Mouse (Mus musculus) kidney, postnatal 25 days (tissue): ENCODE data around the gene 4930432K21Rik.

Experiments used
- DNase-seq, 2 experiments: peaks; one replicate each; pipeline ENCODE4 v3.0.0; 2021; ENCODE audit warnings: mixed read lengths in 2 of 2

4930432K21Rik gene

DNA sequence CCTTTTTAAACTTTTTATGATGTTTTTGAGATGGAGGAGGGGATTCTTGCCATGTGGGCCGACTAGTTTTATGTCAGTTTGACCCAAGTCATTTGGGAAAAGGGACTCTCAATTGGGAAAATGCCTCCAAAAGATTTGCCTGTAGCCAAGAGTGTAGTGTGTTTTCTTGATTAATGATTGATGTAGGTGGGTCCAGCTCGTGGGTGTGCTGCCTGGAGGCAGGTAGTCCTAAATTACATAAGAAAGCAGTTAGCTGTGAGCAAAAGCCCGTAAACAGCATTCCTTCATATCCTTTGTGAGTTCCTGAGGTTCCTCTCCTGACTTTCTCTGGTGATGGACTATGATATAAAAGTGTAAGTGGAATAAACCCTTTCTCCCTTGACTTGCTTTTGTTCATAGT is 1.4 kb downstream of the 4930432K21Rik start:
- no peak for DNase-seq

DNA sequence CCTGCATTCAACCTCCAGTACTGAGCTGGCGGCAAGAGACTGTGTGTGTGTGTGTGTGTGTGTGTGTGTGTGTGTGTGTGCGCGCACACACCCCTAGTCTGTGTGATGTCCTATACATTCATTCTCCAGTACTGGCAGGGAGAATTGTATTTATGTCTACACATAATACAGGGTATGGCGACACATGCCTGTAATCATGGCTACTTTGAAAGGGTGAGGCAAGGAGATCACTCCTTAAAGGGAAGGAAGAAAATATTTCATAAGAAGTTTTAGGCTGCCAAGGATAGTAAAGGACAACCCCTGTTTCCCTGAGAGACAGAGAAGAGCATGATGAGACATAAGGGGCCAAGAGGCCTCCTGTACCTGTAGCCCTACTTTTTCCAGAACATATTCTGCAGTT is 9.8 kb downstream of the 4930432K21Rik start:
- no peak for DNase-seq

DNA sequence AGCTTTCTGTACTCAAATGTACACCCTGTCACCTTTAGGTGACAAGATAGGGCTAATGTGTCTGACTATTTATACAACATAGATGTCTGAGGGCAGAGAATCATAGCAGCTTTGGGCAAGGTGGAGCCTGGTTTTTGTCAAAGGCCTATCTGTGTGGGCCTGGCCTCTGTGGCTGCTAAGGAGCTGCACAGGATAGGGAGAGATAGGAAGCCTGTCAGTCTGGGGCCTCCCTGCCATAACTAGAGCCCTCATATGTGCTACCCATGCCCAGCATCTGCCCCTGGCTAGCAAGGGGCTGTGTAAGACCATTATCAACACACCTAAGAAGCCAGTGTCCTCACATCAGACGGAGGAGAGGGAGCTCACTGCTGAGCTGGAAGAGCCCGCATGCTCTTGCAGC is 19.9 kb downstream of the 4930432K21Rik start:
- DNase-seq: no peak

DNA sequence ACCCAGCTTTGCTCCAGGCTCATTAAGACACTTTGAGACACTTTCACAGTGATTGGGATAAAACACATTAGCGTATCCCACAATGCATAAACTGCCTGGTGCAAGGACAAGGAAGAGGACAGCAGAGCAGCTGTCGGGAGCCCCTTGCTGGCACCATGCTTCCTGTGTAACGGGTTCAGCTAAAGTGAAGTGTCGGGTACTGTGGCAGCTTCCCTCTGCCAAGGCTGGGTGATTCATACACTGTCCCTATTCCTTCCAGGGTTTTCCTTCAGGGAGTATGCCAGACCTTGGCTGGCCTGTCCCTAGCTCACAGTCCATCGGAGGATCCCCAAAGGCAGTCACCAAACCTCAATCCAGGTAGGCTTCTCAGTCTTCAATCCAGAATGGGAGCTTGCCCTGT is 22.3 kb downstream of the 4930432K21Rik start:
- no peak for DNase-seq

DNA sequence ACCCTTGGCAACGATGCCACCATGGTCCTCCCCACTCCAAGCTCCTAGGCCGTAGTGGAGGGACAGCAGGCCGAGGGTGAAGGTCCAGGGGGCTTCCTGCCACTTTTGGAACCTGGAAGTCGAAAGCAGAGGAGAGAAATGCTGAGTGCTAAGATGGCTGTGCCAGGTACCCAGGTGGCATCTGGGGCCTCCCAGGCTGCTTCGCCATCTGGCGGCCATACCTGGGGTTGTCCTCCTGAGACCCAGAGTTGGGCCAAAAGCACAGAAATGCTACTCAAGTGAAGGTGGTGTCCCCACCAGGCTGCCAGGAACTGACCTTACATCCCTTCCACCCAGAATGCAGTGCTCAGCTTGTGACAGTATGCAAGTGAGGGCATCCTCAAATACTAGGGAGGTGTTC is 26.0 kb downstream of the 4930432K21Rik start:
- DNase-seq: peak; percentile 52 to 64

DNA sequence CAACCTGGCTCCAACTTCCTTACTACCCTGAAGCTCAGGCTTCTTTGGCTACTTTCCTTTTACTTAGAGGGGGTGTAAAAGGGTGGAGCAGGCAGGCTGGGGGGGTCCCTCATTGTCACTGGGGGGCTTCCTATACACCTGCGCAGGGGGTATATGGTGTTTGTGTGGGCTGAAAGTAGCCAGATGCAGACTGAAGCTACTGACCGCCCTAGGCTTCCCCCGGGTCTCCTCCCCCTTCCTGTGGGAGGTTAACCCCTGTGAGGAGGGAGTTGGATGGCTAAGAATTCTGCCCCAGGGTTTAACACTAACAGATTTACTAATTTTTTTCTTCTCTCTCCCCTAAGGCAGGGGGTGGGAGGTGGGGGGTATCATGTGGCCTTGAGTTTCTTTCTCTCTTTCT is 28.7 kb downstream of the 4930432K21Rik start:
- DNase-seq: no peak

DNA sequence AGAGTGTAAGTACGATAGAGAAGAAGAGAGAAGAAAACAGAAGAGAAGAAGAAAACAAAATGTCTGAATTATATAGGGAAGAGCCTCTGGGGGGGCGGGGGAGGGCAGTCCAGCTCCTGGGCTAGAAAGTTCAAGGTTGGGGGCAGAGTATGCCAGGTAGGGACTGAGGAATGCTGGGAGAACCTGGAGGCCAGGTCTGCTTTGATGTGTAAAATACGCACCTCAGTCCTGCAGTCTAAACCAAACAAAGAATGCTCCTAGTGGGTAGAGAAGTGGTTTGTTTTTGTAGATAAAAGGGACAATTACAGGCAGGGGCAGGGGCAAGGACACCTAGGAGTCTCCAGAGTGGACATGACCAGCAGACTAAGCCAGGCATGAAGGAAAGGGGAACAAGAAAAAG is 29.6 kb downstream of the 4930432K21Rik start:
- DNase-seq: no peak

DNA sequence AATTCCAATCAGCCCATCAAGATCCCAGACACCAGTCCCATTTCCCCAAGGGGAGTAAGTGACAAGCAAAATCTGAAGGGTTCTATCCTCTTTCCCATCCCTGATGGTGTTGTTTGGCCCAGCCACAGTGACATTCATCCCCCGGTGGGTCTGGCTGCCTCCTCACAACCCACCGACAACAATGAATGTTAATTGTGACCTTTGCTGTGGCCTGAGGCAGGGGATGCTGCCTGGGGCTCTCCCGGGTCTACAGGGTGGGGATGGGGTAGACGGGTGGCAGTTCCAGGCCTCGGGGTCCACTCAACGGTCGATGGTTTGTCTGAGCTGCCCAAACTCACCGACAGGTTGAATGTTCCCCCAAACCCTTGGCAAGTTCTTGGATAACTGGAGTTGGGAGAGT is 30.8 kb downstream of the 4930432K21Rik start:
- no peak for DNase-seq

DNA sequence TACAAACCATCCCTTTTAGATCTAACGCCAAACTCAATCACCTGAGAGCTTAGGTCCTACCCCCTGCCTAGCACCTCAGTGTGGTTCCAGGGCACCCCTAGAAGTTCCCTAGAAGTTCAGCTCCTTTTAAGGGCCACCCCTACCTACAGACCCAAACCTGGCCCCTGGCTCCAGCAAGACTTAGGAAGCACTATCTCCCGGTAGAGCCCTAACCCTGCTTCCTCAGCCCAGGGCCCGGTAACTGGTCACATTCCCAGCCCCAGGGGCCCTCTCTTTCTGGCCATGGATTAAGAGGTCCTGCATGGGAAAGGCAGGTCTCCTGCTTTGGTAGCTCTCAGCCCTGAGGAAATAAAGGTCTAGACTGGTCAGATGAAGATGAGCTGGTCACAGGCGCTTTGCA is 32.1 kb downstream of the 4930432K21Rik start:
- no peak for DNase-seq

DNA sequence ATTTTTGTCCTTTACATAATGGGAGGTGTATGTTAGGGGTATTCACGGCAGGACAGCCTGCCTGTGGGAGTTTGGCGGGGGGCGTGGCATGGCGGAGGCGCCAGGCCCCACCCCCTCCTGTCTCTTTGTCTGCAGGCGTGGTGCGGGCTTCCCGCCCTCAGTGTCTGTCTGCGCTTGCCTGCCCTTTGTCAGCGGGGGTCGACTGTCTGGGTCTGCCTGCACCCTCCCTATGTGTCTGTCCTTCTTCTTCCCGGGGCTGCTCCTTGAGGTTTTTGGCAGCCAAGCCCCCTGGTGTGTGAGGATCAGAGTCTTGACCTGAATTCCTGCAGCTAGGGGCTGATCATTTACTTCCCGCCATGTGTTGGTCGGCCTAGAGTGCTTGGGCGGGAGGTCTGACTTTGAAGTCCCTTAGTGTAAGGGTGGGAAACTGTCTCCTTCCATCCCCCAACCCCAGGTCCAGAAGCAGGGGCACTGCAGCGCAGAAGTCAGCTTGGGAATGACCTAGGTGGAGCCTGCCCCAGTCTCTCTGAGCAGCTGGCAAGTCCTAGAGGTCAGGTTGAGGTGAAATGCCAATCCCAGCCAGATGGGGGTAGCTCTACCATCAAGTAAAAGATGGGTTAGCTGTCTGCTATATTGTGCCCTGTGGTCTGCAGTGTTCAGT is 32.8 kb downstream of the 4930432K21Rik start:
- DNase-seq: peak; percentile 49 to 55

DNA sequence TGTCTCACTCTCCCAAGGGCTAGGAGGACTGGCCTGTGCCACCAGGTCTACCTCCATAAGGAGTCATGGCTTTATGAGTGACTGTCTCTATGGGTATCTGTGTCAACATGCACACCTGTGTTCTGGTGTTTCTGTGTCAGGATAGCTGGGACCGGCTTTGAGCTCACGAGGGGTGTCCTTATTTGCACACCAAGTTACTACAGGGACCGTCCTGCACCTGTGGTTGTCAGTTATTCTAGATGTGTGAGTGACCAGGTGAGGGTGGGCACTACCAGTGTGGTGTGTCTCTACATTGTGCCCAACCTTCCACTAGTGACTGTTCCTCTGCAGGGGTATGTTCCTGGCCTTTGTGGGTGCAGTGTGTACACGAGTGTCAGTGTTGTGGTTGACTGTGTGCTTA is 35.0 kb downstream of the 4930432K21Rik start:
- DNase-seq: no peak

DNA sequence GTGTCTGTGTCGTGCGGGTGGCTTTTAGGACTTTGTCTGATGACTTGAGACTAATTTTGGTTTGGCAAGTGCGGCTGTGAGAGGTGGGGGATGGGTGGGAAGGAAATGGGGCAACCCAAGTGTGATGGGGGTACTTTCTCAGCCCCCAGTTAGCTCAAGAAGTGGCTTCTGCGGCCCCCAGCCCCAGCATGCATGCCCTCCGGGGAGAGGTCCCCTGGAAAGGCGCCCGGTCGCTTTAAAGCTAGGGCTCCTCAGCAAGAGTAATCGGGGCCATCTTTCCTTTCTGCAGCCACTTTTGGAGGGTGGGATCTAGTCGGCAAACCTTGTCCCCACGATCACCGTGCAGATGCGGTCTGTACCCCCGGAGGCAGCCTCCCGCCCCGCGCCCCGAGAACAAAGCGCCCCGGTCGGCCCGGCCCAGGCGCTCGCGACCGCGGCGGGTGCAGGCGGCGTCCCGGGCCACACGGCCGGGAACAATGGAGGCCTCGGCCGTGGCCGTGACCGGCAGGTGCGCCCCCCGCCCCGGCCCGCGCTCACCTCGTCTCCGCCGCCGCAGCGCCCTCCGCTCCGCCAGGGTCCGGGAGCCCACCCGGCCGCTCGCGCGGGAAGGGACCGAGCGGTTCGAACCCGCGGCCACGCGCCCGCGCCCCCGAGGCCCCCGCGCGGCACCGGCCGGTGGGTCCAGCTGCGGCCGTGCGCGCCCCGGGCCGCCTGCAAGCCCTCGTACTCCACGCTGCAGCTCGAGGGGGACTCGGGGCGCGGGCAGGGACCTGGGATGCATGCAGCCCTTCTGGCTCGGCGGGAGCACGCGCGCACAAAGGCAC is 35.6 kb downstream of the 4930432K21Rik start:
- DNase-seq: peak in 1 of 2 experiments; percentile 51

DNA sequence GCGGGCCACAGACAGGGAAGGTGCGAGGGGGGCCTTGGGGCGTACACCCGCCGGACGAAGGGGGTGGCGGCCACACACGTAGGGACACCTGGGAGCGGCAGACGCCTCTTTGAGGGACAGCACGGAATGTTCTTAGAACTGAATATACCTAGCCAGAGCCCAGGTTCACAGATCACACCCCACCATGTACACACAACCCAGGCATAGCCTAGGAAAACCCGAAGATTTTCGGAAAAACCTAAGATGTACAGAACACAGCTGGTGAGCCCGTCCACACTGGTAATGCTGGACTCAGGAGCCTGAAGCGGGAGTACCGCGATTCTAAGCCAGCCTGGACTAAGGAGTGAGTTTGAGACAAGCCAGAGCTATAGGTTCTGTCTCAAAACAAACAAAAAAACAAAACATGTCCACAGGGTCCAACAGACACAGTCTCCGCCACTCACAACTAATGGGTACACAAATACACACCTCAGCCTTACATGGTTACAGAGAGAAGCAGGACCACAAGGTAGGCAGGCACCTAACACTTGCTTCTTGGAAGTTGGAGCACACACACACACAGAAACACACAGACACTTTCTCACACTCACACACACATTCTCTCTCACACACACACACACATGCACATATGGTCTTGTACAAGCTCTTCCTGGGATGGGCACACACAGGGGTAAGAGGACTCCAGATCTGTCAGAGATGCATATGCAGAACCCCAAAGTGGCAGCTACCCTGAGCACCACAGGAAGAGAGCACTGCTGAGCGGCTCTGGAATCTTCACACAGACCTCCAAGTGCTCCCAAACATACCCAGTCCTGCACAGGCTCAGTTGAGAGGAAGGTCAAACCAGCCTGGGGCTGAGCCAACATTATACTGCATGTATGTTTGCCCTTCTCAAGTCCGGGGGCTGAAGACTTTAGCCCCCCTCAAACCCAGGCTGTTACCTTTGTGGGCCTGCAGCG is 36.5 kb downstream of the 4930432K21Rik start:
- DNase-seq: no peak

DNA sequence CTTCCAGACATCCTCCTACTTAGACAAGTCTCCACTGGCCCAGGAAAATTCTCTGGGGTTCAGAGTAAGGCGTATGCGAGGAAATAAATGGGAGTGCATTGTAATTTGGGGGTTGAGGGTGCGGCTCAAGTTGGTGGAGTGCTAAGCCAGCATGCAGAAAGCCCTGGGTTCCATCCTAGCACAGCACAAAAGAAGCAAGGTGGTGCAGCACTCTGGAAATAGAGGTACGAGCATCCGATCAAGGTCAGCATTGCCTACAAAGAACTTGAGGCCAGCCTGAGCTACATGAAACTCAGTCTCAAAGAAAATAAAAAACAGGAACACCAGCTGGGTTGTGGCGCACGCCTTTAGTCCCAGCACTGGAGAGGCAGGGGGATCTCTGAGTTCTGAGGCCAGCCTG is 37.3 kb downstream of the 4930432K21Rik start, which contains the start of gene Nanos3:
TSS of gene Nanos3 (minus strand) at position 101 of the 400 bp plus-strand sequence.
- no peak for DNase-seq

DNA sequence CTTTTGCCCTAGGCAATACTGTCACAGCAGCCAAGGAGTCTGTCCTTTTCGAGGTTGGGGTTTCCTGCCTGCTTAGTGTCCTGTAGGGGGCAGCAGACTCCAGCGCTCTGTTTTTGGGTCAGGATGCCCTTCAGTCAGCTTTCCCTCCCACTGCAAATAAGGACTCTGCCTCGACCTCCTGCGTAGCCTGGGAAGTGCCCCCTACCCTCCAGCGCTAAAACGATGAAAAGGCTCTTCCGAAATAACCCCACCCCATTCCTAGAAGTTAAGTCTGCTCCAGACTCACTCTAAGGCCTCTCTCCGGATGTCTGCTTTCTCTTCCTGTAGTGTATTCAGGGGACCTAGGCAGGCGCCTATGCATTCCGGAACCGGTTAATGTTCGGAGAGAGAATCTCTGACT is 38.7 kb downstream of the 4930432K21Rik start:
- DNase-seq: peak; percentile 78 to 85

DNA sequence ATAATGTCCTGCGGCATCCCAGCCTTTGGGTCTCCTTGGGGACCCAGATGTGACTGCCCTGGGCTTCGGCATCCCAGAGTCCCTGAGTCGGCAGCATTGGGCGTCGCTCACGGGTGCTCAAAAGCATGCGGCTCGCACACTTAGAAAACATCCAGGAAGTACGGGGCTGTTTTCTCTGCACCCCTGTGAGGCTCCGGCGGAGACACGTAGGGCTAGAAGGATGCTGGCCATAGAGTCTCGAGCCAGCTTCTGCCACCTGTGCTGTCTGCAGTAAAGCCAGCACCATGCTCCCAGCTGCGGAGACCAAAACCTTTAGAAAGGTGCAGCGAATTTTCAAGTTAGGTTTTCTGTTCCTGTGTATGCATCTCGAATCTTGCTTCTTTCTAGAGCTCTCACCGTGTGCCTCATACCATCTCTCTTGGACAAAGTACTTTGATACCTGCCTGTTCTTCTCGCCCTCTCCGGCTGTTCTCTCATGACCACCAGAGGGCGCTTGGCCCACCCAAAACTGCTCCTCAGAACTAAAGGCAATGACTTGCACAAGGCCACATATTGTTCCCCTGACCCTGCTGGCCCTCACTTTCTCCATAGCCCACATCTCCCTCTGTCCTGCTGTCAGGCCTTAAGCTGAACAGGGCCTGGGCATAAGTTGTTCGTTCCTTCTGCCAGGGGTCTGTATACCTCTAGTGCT is 39.4 kb downstream of the 4930432K21Rik start:
- DNase-seq: peak; percentile 75 to 77

DNA sequence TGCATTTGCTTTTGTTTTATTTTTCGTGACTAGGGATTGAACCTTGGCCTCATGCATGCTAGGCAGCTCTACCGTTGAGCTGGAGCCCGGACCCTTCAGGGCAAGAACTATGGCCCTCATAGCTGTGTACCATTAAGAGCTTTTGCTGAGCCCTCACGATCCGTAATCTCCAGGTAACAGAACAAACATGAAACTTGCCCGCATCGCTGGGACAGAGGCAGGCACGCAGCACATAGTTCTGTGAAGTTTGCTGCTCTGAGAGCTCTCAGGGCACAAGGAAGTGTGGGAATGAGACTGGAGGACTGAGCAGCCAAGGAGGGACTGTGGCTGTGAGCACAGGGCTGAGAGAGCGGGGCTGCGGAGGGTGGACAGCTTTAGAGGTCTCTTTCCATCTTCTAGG is 40.8 kb downstream of the 4930432K21Rik start:
- no peak for DNase-seq

DNA sequence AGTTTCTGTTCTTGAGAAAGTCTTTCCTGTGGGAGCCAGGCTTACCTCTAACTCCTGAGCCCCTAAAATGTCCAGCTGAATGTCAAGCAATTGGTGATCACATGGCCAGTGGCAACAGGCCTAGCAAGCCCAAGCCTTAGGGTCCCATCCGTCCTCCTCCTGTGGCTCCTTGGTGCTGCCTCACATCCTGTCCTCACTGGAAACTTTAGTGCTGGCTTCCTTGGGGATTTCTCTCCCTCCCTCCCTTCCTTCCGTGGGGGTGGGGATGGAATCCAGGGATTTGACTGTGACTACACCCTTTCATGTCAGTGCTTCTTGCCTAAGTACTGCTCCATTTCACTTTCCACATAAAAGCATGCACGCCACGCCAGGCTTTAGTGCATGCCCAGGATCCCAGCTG is 41.8 kb downstream of the 4930432K21Rik start:
- DNase-seq: peak; percentile 75 to 81

DNA sequence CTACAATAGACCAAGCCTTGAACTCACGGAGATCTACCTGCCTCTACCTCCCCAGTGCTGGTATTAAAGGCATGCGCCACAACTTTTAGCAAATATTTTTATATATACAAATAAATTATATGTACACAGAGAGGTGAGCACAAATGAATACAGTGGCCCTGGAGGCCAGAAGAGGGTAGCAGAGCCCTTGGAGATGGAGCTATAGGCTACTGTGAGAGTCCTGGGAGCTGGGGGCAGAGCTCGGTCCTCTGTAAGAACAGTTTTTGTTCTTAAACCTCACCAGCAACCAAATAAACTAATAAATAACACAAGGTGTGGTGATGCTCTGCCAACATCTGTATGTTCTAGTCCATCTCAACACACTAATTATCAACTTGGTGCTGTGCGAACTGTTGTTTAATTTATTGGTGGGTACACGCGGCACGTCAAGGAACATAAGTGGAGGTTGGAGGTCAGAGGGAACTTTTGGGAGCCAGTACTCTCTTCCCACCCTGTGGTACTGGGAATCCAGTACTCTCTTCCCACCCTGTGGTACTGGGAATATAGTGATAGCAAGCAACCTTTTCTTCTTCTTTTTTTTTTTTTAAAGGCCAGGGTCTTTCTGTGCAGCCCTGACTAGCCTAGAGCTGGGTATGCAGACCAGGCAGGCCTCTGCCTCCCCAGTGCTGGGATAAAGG is 42.5 kb downstream of the 4930432K21Rik start:
- no peak for DNase-seq

DNA sequence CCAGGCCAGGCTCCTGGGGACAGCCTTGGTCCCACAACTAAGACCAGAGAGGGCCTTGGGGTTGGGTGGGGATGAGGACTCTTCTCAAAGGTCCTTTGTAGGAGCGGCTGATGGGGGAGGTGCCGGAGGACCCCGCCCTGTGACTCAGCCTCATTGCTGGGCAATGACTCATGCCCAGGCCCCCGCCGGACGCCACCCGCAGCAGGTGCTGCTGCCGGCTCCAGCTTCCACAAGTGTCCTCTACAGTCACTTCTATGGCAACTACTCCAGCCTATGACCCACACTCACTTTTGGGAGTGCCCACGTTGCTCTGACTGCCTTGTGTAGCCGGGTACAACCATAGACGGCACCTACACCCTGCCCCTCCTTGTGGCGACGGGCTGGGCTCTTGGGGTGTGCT is 44.2 kb downstream of the 4930432K21Rik start:
- DNase-seq: peak; percentile 65 to 82

DNA sequence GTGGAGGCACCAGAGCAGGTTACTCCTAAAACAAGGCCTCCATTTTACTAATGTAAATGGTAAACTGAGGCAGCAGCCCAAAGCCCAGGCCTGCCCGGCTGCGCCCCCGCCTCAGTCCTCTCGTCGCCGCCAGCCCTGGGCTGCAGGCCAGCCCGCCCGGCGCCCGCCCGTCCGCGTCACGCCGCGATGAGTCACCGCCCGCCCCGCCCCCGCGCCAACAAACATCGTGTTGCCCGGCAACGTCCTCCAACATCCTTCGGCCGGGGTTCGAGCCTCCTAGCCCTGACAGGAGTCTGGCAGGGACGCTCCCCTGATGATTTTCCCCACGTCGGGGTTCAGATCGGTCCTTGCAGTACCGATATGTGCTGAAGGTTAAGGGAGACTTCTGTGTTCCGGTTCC is 44.7 kb downstream of the 4930432K21Rik start:
- peak; percentile 84 to 87 for DNase-seq

DNA sequence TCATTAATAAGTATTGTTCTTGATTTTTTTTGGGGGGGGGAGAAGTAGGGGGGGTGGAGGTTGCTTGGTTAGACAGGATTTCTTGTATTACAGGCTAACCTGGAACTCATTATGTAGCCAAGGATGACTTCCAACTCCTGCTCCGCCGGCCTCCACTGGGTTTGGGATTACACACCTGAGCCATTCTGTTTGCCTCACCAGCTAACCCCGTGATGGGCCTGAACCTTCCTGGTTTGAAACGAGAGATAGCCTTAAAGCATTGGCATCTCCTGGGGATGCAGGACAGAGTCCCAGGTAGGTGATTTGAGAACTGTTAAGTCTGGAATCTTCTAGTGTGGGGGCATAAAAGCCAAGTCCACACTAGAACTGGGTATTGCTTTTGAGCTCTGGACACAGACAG is 45.3 kb downstream of the 4930432K21Rik start:
- DNase-seq: no peak
